Mouse (Mus musculus): Measurements from ENCODE around the gene Cenpl. TPM values are rescaled to one million over a fixed set of nuclear protein-coding genes. Genes with fewer than 3 reads are reported as not detected.
A peak's percentile ranks its signal among the peaks of the same experiment; 100 is the strongest.

Cenpl gene
- polyA plus RNA-seq, 1 experiment from 2014 or later = 20.2 TPM

DNA sequence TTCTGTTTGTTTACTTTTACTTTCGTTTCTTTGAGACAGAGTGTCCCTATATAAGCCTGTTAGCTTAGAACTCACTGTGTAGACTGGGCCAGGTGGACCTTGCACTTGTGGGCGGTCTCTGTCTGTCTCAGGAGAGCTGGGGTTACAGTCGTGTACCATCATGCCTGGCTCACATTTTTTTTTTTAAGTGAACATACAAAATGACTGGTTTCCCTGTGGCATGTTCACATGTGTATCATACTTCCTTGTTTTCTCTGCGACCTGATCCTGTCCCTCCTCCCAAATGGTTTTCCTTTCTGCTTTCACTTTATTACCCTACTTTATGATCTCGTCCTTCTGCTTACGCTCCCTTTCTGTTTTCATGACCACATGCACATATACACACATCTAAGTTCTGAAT lies 5.7 kb downstream of the Cenpl start:
- no peak overlapping the region for H3K4me3 ChIP-seq (ENCODE audit: low read depth, low read length)

DNA sequence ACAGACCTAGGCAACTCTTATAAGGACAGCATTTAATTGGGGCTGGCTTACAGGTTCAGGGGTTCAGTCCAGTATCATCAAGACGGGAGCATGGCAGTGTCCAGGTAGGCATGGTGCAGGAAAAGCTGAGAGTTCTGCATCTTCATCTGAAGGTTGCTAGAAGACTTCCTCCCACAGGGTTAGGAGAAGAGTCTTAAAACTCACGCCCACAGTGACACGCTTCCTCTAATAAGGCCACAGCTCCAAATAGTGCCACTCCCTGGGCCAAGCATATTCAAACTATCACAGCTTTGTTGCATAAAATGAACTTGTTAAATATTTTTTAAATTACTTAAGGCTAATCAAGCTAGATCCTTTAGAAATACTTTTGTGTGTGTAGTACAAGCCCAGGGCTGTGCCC lies 6.7 kb downstream of the Cenpl start:
- peaks cover 49% of the 10 kb centered on the region for H3K36me3 ChIP-seq (replicated peaks; ENCODE audit: insufficient read depth, low read length)
- H3K9me3 ChIP-seq (ENCODE audit: low read length) = no peaks in the 10 kb centered on the region
- H3K4me3 ChIP-seq (ENCODE audit: low read depth, low read length) = no peak overlapping the region
- ATAC-seq = no peak
- H3K27me3 ChIP-seq (ENCODE audit: insufficient read depth, low read length) = no peaks in the 10 kb centered on the region
- DNase-seq = no peak
- no peak for TF ChIP-seq EP300 (IDR thresholded peaks at IDR 0.05; ENCODE audit: low read depth)
- TF ChIP-seq CTCF (IDR thresholded peaks at IDR 0.05; ENCODE audit: low read depth) = no peak
- H3K9ac ChIP-seq (replicated peaks) = no peak overlapping the region
- H3K4me2 ChIP-seq (ENCODE audit: low read depth, low read length) = no peak overlapping the region
- peaks cover 30% of the 10 kb centered on the region for H3K4me1 ChIP-seq (ENCODE audit: insufficient read depth)
- 77% methylated on average over 3 of the region's 3 CpGs for WGBS (ENCODE audit: insufficient replicate concordance)
- 0 out of 2 replicates have a peak overlapping the region, but pooled peaks have one; percentile 40 for H3K27ac ChIP-seq (ENCODE audit: low read depth)

More for the DNA sequence above, 5.7 kb downstream of the Cenpl start:
- ATAC-seq = peak; percentile 84
- no peak for TF ChIP-seq CTCF (IDR thresholded peaks at IDR 0.05; ENCODE audit: low read depth)
- TF ChIP-seq EP300 (IDR thresholded peaks at IDR 0.05; ENCODE audit: low read depth) = no peak
- no peaks in the 10 kb centered on the region for H3K27me3 ChIP-seq (ENCODE audit: insufficient read depth, low read length)
- peak overlapping the region; percentile 20 for H3K4me2 ChIP-seq (ENCODE audit: low read depth, low read length)
- peak overlapping the region; percentile 23 for H3K27ac ChIP-seq (ENCODE audit: low read depth)
- no peak overlapping the region for H3K9ac ChIP-seq (replicated peaks)
- H3K4me1 ChIP-seq (ENCODE audit: insufficient read depth) = peaks cover 30% of the 10 kb centered on the region
- peak; percentile 45 for DNase-seq
- 58% methylated on average over 6 of the region's 6 CpGs for WGBS (ENCODE audit: insufficient replicate concordance)
- H3K9me3 ChIP-seq (ENCODE audit: low read length) = no peaks in the 10 kb centered on the region
- H3K36me3 ChIP-seq (replicated peaks; ENCODE audit: insufficient read depth, low read length) = peaks cover 44% of the 10 kb centered on the region

DNA sequence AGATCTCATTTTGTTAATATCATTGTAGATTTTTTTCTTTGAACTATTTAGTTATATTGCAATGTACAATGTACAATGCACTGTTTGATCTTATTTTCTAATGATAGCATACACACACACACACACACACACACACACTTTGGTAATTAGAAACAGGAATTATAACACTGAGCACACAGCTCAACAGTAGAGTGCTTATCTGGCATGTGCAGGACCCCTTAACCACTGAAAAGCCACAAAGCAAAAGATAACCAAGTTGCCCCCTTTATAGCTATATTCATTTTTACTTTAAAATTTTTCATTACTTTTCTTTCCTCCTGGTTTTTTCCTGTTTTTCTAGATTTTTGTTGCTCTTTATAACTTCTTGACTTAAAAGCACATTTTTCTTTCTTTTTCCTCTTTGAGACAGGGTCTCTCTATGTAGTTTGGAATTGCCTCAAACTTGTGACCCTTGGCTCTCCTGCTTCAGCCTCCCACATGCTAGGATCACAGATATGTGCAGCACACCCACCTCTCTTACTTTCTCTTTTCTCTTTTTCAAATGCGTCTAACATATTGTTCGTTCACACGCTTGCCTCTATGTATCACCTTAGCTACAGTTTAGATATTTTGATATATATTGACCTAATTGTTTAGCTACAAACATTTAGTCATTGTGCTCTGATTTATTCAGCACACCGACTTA lies 29.4 kb downstream of the Cenpl start:
- Histone ChIP-seq H3K9me3 (ENCODE audit: low read length) (no peaks in the 10 kb centered on the region), H3K27ac (ENCODE audit: low read depth) (no peak overlapping the region), H3K27me3 (ENCODE audit: insufficient read depth, low read length) (no peaks in the 10 kb centered on the region), H3K9ac (replicated peaks) (no peak overlapping the region), H3K4me3 (ENCODE audit: low read depth, low read length) (no peak overlapping the region), H3K4me1 (ENCODE audit: insufficient read depth) (no peaks in the 10 kb centered on the region), H3K36me3 (replicated peaks; ENCODE audit: insufficient read depth, low read length) (peaks cover 20% of the 10 kb centered on the region), H3K4me2 (ENCODE audit: low read depth, low read length) (no peak overlapping the region)
- DNase-seq (no peak), ATAC-seq (peak; percentile 67)
- no peak for TF ChIP-seq CTCF (IDR thresholded peaks at IDR 0.05; ENCODE audit: low read depth)
- peak; percentile 68; the same call in 1 of the 2 replicates for TF ChIP-seq EP300 (IDR thresholded peaks at IDR 0.05; ENCODE audit: low read depth)
- WGBS (ENCODE audit: insufficient replicate concordance) = 53% methylated on average over 4 of the region's 4 CpGs

DNA sequence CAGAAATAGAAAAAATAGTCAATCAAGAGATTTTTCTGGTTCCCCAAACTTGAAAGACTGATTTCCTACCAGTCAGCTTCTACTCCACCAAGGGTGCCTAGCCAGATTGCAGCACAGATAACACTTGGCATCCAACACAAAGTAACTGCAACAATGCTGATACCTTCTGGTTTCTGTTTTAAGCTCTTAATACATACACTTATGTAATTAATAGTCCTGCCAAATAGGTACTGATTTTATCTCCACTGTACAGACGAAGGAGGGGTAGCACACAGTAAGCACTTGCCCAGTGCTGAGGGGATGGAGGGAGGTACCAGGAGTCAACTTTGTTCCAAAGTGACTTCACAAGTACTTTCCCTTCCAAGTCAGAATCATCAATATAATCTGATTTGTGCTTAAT lies 33.3 kb downstream of the Cenpl start:
- Histone ChIP-seq H3K27ac (ENCODE audit: low read depth) (no peak overlapping the region), H3K4me1 (ENCODE audit: insufficient read depth) (no peaks in the 10 kb centered on the region), H3K4me3 (ENCODE audit: low read depth, low read length) (no peak overlapping the region), H3K36me3 (replicated peaks; ENCODE audit: insufficient read depth, low read length) (peaks cover 18% of the 10 kb centered on the region), H3K4me2 (ENCODE audit: low read depth, low read length) (no peak overlapping the region), H3K9me3 (ENCODE audit: low read length) (no peaks in the 10 kb centered on the region), H3K9ac (replicated peaks) (no peak overlapping the region), H3K27me3 (ENCODE audit: insufficient read depth, low read length) (no peaks in the 10 kb centered on the region)
- ATAC-seq (no peak), DNase-seq (no peak)
- no peak for TF ChIP-seq EP300 (IDR thresholded peaks at IDR 0.05; ENCODE audit: low read depth)
- no peak for TF ChIP-seq CTCF (IDR thresholded peaks at IDR 0.05; ENCODE audit: low read depth)
- WGBS (ENCODE audit: insufficient replicate concordance) = 52% methylated on average over 1 of the region's 1 CpGs

DNA sequence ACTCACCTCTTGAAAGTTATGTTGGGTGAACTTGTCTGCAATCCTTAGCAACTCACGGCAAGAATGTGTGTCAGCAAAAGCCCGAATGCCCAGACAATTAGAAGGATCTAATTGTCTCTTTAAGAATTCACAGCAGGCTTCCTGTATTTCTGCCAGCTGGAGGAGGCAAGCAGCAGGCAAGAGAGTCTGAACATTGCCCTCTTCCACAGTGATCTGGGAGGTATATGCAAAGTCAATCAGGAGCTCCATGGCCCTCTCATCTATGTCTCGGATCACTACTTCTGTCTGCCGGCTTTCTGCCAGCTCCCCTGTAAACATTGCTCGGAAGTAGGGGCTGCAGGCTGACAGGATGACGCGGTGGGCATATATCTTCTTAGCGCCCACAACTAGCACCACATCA lies 38.7 kb downstream of the Cenpl start:
- no peak for TF ChIP-seq EP300 (IDR thresholded peaks at IDR 0.05; ENCODE audit: low read depth)
- no peak for TF ChIP-seq CTCF (IDR thresholded peaks at IDR 0.05; ENCODE audit: low read depth)
- Histone ChIP-seq H3K9ac (replicated peaks) (no peak overlapping the region), H3K36me3 (replicated peaks; ENCODE audit: insufficient read depth, low read length) (peaks cover 11% of the 10 kb centered on the region), H3K4me3 (ENCODE audit: low read depth, low read length) (no peak overlapping the region), H3K4me1 (ENCODE audit: insufficient read depth) (no peaks in the 10 kb centered on the region), H3K4me2 (ENCODE audit: low read depth, low read length) (no peak overlapping the region), H3K9me3 (ENCODE audit: low read length) (no peaks in the 10 kb centered on the region), H3K27ac (ENCODE audit: low read depth) (no peak overlapping the region), H3K27me3 (ENCODE audit: insufficient read depth, low read length) (no peaks in the 10 kb centered on the region)
- ATAC-seq = no peak
- no peak for DNase-seq
- 93% methylated on average over 8 of the region's 8 CpGs for WGBS (ENCODE audit: insufficient replicate concordance)

DNA sequence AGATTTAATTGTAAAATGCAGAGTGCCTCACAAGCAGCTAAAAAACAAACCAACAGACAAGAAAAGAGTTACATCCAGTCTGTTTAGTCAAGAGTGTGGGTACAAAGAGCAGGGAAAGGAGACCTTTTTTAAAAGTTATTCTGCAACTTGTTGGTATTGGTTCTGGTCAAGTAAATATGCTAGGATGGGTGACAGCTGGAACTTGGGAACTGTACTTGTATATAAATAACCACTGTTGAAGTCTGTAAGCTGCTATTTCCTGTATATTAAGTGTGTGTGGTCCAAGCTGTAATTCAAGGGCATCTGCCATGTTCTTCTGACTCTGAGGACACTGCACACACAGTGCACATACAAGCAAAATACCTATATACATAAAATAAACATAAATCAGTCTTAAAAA lies 44.1 kb downstream of the Cenpl start:
- DNase-seq (no peak), ATAC-seq (no peak)
- Histone ChIP-seq H3K27ac (ENCODE audit: low read depth) (no peak overlapping the region), H3K4me1 (ENCODE audit: insufficient read depth) (no peaks in the 10 kb centered on the region), H3K9me3 (ENCODE audit: low read length) (no peaks in the 10 kb centered on the region), H3K9ac (replicated peaks) (no peak overlapping the region), H3K27me3 (ENCODE audit: insufficient read depth, low read length) (no peaks in the 10 kb centered on the region), H3K36me3 (replicated peaks; ENCODE audit: insufficient read depth, low read length) (no peaks in the 10 kb centered on the region; the same call in 1 of the 2 replicates), H3K4me2 (ENCODE audit: low read depth, low read length) (no peak overlapping the region), H3K4me3 (ENCODE audit: low read depth, low read length) (no peak overlapping the region)
- TF ChIP-seq CTCF (IDR thresholded peaks at IDR 0.05; ENCODE audit: low read depth) (no peak), EP300 (IDR thresholded peaks at IDR 0.05; ENCODE audit: low read depth) (no peak)
